Mouse (Mus musculus) heart, embryonic 13.5 days (tissue): ENCODE measurements around the gene Itga1. TPM values are rescaled to one million over a fixed set of nuclear protein-coding genes. Genes with fewer than 3 reads are reported as not detected.

ENCODE experiments used
- ATAC-seq: fragments of 200-750 bp; cut with Nextera tagmentation; 2 replicates; pipeline ENCODE4 v1.8.0; 2017; ENCODE audit warnings: moderate TSS enrichment; ENCODE audit not compliant: insufficient number of reproducible peaks, low FRiP score, low TSS enrichment; ENCODE audit errors: extremely low read depth
- H3K27ac ChIP-seq: fragments of 300-500 bp; sonication (generic); replicated peaks from 2 replicates; pipeline ENCODE4 v1.5.1; 2015; ENCODE audit warnings: moderate library complexity, mild to moderate bottlenecking, inconsistent platforms
- H3K27me3 ChIP-seq: fragments of 300-500 bp; sonication (generic); replicated peaks from 2 replicates; pipeline ENCODE4 v1.6.1; 2015; ENCODE audit warnings: mild to moderate bottlenecking, inconsistent platforms
- H3K36me3 ChIP-seq: fragments of 300-500 bp; sonication (generic); 2 replicates; pipeline ENCODE4 v1.6.1; 2015; ENCODE audit warnings: mild to moderate bottlenecking, inconsistent platforms
- H3K4me1 ChIP-seq: fragments of 300-500 bp; sonication (generic); 2 replicates; pipeline ENCODE4 v1.6.1; 2015; ENCODE audit warnings: inconsistent platforms
- H3K4me2 ChIP-seq: fragments of 300-500 bp; sonication (generic); 2 replicates; pipeline ENCODE4 v1.6.1; 2015; ENCODE audit warnings: inconsistent platforms, mild to moderate bottlenecking, moderate library complexity
- H3K4me3 ChIP-seq: fragments of 300-500 bp; sonication (generic); 2 replicates; pipeline ENCODE4 v1.5.1; 2015; ENCODE audit warnings: moderate library complexity, mild to moderate bottlenecking, inconsistent platforms
- H3K9ac ChIP-seq: fragments of 300-500 bp; sonication (generic); 2 replicates; pipeline ENCODE4 v1.6.1; 2015; ENCODE audit warnings: inconsistent platforms, mild to moderate bottlenecking, moderate library complexity
- H3K9me3 ChIP-seq: fragments of 300-500 bp; sonication (generic); 2 replicates; pipeline ENCODE4 v1.6.1; 2016; ENCODE audit warnings: inconsistent platforms
- WGBS: fragments of 180-500 bp; shearing (Covaris S2); methylation state at CpG from one replicate; pipeline ENCODE4 v1.1.7; 2015; ENCODE audit warnings: mixed read lengths; 5-methylcytosine and 5-hydroxymethylcytosine counted together
- polyA plus RNA-seq: library from polyadenylated mRNA; unstranded; fragments of >200 nt; fragmentation: Nextera tagmentation; extraction: Ambion mirVana; gene quantifications from 2 replicates; pipeline ENCODE4 v1.2.1, GENCODE M21; 2015

The Itga1 gene
- polyA plus RNA-seq, 1 experiment from 2014 or later: 22.5 TPM

- H3K4me3 ChIP-seq: no peak overlapping the region
- H3K36me3 ChIP-seq: peaks cover 24% of the 10 kb centered on the region
- peak overlapping the region; percentile 41 for H3K27ac ChIP-seq
- peaks cover 33% of the 10 kb centered on the region for H3K4me1 ChIP-seq
- no peaks in the 10 kb centered on the region for H3K9me3 ChIP-seq
- H3K9ac ChIP-seq: no peak overlapping the region
- H3K4me2 ChIP-seq: no peak overlapping the region
- ATAC-seq: no peak
- no peaks in the 10 kb centered on the region for H3K27me3 ChIP-seq
- WGBS: 64% methylated on average over 13 of the region's 13 CpGs
Observed at GRCm38 (mm10) chr13:115050660-115051559, 50.9 kb downstream of the Itga1 start.

GRCm38 (mm10) chr13:115042652-115043051 lies 59.1 kb downstream of the Itga1 start:
- Histone ChIP-seq H3K4me2 (no peak overlapping the region), H3K27ac (peak overlapping the region; percentile 43), H3K27me3 (no peaks in the 10 kb centered on the region), H3K4me3 (no peak overlapping the region), H3K9me3 (no peaks in the 10 kb centered on the region), H3K36me3 (peaks cover 6% of the 10 kb centered on the region), H3K4me1 (peaks cover 10% of the 10 kb centered on the region), H3K9ac (no peak overlapping the region)
- no peak; the same call in 1 of the 2 replicates for ATAC-seq
- WGBS: 38% methylated on average over 2 of the region's 2 CpGs

GRCm38 (mm10) chr13:115037304-115037703 lies 64.5 kb downstream of the Itga1 start:
- H3K4me3 ChIP-seq: no peak overlapping the region
- no peak overlapping the region for H3K4me2 ChIP-seq
- peaks cover 4% of the 10 kb centered on the region; the same call in 1 of the 2 replicates for H3K36me3 ChIP-seq
- ATAC-seq: no peak
- no peaks in the 10 kb centered on the region for H3K9me3 ChIP-seq
- no peaks in the 10 kb centered on the region for H3K27me3 ChIP-seq
- no peak overlapping the region for H3K9ac ChIP-seq
- H3K27ac ChIP-seq: no peak overlapping the region
- 68% methylated on average over 4 of the region's 4 CpGs for WGBS
- peaks cover 5% of the 10 kb centered on the region for H3K4me1 ChIP-seq

GRCm38 (mm10) chr13:115035387-115035786 lies 66.4 kb downstream of the Itga1 start:
- Histone ChIP-seq H3K36me3 (peaks cover 4% of the 10 kb centered on the region; the same call in 1 of the 2 replicates), H3K27me3 (no peaks in the 10 kb centered on the region), H3K4me3 (no peak overlapping the region), H3K4me1 (peaks cover 17% of the 10 kb centered on the region), H3K27ac (no peak overlapping the region), H3K9me3 (no peaks in the 10 kb centered on the region), H3K9ac (no peak overlapping the region), H3K4me2 (no peak overlapping the region)
- WGBS: 45% methylated on average over 8 of the region's 8 CpGs
- no peak for ATAC-seq

GRCm38 (mm10) chr13:115033135-115033534 lies 68.6 kb downstream of the Itga1 start:
- Histone ChIP-seq H3K4me2 (no peak overlapping the region), H3K4me3 (no peak overlapping the region), H3K4me1 (peaks cover 17% of the 10 kb centered on the region), H3K27me3 (no peaks in the 10 kb centered on the region), H3K27ac (no peak overlapping the region), H3K9me3 (no peaks in the 10 kb centered on the region), H3K36me3 (peaks cover 13% of the 10 kb centered on the region), H3K9ac (no peak overlapping the region)
- no peak for ATAC-seq
- 85% methylated on average over 2 of the region's 2 CpGs for WGBS

GRCm38 (mm10) chr13:115031177-115032000 lies 70.4 kb downstream of the Itga1 start:
- WGBS: 67% methylated on average over 17 of the region's 17 CpGs
- Histone ChIP-seq H3K4me3 (no peak overlapping the region), H3K27me3 (no peaks in the 10 kb centered on the region), H3K36me3 (peaks cover 18% of the 10 kb centered on the region), H3K27ac (peak overlapping the region; percentile 75), H3K4me1 (peaks cover 17% of the 10 kb centered on the region), H3K9me3 (no peaks in the 10 kb centered on the region), H3K9ac (no peak overlapping the region), H3K4me2 (no peak overlapping the region)
- ATAC-seq: no peak

- ATAC-seq: no peak
- H3K27ac ChIP-seq: no peak overlapping the region
- no peaks in the 10 kb centered on the region for H3K27me3 ChIP-seq
- 85% methylated on average over 3 of the region's 3 CpGs for WGBS
- no peak overlapping the region for H3K4me2 ChIP-seq
- H3K9ac ChIP-seq: no peak overlapping the region
- H3K36me3 ChIP-seq: peaks cover 14% of the 10 kb centered on the region
- H3K9me3 ChIP-seq: no peaks in the 10 kb centered on the region
- H3K4me3 ChIP-seq: no peak overlapping the region
- peaks cover 44% of the 10 kb centered on the region for H3K4me1 ChIP-seq
Observed at GRCm38 (mm10) chr13:115025394-115025793, 76.4 kb downstream of the Itga1 start.

- Histone ChIP-seq H3K4me1 (peaks cover 65% of the 10 kb centered on the region), H3K4me2 (peak overlapping the region; percentile 57), H3K36me3 (0 out of 2 replicates have a peak, but pooled peaks cover 3% of the 10 kb centered on the region), H3K4me3 (no peak overlapping the region), H3K27me3 (no peaks in the 10 kb centered on the region), H3K9me3 (no peaks in the 10 kb centered on the region), H3K27ac (peak overlapping the region; percentile 95), H3K9ac (peak overlapping the region; percentile 62; the same call in 1 of the 2 replicates)
- ATAC-seq: peak; percentile 48
- WGBS: 31% methylated on average over 6 of the region's 6 CpGs
Observed at GRCm38 (mm10) chr13:115022117-115022787, 79.5 kb downstream of the Itga1 start.

- H3K4me2 ChIP-seq: peak overlapping the region; percentile 57
- 7% methylated on average over 10 of the region's 10 CpGs for WGBS
- H3K36me3 ChIP-seq: no peaks in the 10 kb centered on the region
- peak; percentile 52; the same call in 1 of the 2 replicates for ATAC-seq
- peaks cover 70% of the 10 kb centered on the region for H3K4me1 ChIP-seq
- no peaks in the 10 kb centered on the region for H3K27me3 ChIP-seq
- peak overlapping the region; percentile 62; the same call in 1 of the 2 replicates for H3K9ac ChIP-seq
- peak overlapping the region; percentile 95 for H3K27ac ChIP-seq
- no peaks in the 10 kb centered on the region for H3K9me3 ChIP-seq
- H3K4me3 ChIP-seq: no peak overlapping the region
Observed at GRCm38 (mm10) chr13:115021411-115021810, 80.4 kb downstream of the Itga1 start.

- Histone ChIP-seq H3K36me3 (no peaks in the 10 kb centered on the region), H3K9me3 (no peaks in the 10 kb centered on the region), H3K9ac (no peak overlapping the region), H3K4me2 (no peak overlapping the region), H3K27ac (peak overlapping the region; percentile 95), H3K4me1 (peaks cover 75% of the 10 kb centered on the region), H3K4me3 (no peak overlapping the region), H3K27me3 (no peaks in the 10 kb centered on the region)
- ATAC-seq: no peak
- WGBS: 67% methylated on average over 4 of the region's 4 CpGs
Observed at GRCm38 (mm10) chr13:115020727-115021126, 81.0 kb downstream of the Itga1 start.

- Histone ChIP-seq H3K9ac (no peak overlapping the region), H3K36me3 (peaks cover under 1% of the 10 kb centered on the region; the same call in 1 of the 2 replicates), H3K4me1 (peaks cover 77% of the 10 kb centered on the region), H3K27ac (peak overlapping the region; percentile 53; the same call in 1 of the 2 replicates), H3K4me2 (no peak overlapping the region), H3K27me3 (no peaks in the 10 kb centered on the region), H3K4me3 (no peak overlapping the region), H3K9me3 (no peaks in the 10 kb centered on the region)
- whole genome bisulfite sequencing: 82% methylated on average over 9 of the region's 9 CpGs
- ATAC-seq: no peak
Observed at GRCm38 (mm10) chr13:115017545-115017944, 84.2 kb downstream of the Itga1 start.
